Mouse (Mus musculus) adipocyte (in vitro differentiated cells): Measurements from ENCODE around the gene Wdr60.

Experiments used
- DNase-seq: peaks from one replicate; pipeline ENCODE4 v3.0.0-alpha.2; 2016; ENCODE audit warnings: low spot score

Wdr60 gene

GRCm38 (mm10) chr12:116269450-116269849, 6.6 kb upstream of the Wdr60 start:
- peak; percentile 49 for DNase-seq

GRCm38 (mm10) chr12:116265275-116265674, 2.5 kb upstream of the Wdr60 start:
- DNase-seq, result no peak

GRCm38 (mm10) chr12:116264756-116265155, 1.9 kb upstream of the Wdr60 start:
- no peak for DNase-seq

GRCm38 (mm10) chr12:116258321-116258720, 4.5 kb downstream of the Wdr60 start:
- no peak for DNase-seq

- DNase-seq, result no peak
Observed at GRCm38 (mm10) chr12:116255636-116256035, 7.2 kb downstream of the Wdr60 start.

- no peak for DNase-seq
Observed at GRCm38 (mm10) chr12:116254652-116255051, 8.2 kb downstream of the Wdr60 start.

GRCm38 (mm10) chr12:116244601-116245000, 18.2 kb downstream of the Wdr60 start:
- DNase-seq, result no peak

- no peak for DNase-seq
Observed at GRCm38 (mm10) chr12:116238803-116239202, 24.0 kb downstream of the Wdr60 start.

GRCm38 (mm10) chr12:116238370-116238769, 24.5 kb downstream of the Wdr60 start:
- no peak for DNase-seq

- no peak for DNase-seq
Observed at GRCm38 (mm10) chr12:116236658-116237057, 26.2 kb downstream of the Wdr60 start.

- DNase-seq, result no peak
Observed at GRCm38 (mm10) chr12:116235356-116235755, 27.5 kb downstream of the Wdr60 start.

- DNase-seq, result peak; percentile 31
Observed at GRCm38 (mm10) chr12:116232061-116232460, 30.8 kb downstream of the Wdr60 start.

- peak; percentile 97 for DNase-seq
Observed at GRCm38 (mm10) chr12:116231612-116232011, 31.2 kb downstream of the Wdr60 start.

- DNase-seq, result no peak
Observed at GRCm38 (mm10) chr12:116229451-116229850, 33.4 kb downstream of the Wdr60 start.

- DNase-seq, result no peak
Observed at GRCm38 (mm10) chr12:116226289-116227057, 36.3 kb downstream of the Wdr60 start.

GRCm38 (mm10) chr12:116223107-116223506, 39.7 kb downstream of the Wdr60 start:
- DNase-seq, result no peak

GRCm38 (mm10) chr12:116207486-116207885, 55.3 kb downstream of the Wdr60 start:
- DNase-seq, result no peak

GRCm38 (mm10) chr12:116205726-116206125, 57.1 kb downstream of the Wdr60 start:
- peak; percentile 60 for DNase-seq

GRCm38 (mm10) chr12:116202176-116202981, 60.4 kb downstream of the Wdr60 start:
- peak; percentile 64 for DNase-seq

GRCm38 (mm10) chr12:116198791-116199190, 64.0 kb downstream of the Wdr60 start:
- DNase-seq, result no peak

GRCm38 (mm10) chr12:116196221-116196620, 66.6 kb downstream of the Wdr60 start:
- no peak for DNase-seq

GRCm38 (mm10) chr12:116194641-116195040, 68.2 kb downstream of the Wdr60 start:
- no peak for DNase-seq

- DNase-seq, result no peak
Observed at GRCm38 (mm10) chr12:116193952-116194351, 68.9 kb downstream of the Wdr60 start.
